Mouse (Mus musculus) cerebellum, adult 18-20 months (tissue): ENCODE results near the gene Pkd1l2.

Source experiments
- DNase-seq, 2 experiments: peaks; one replicate each; pipeline ENCODE4 v3.0.0; 2021

Gene Pkd1l2

GRCm38 (mm10) chr8:117031476-117031875 lies 50.8 kb downstream of the Pkd1l2 start:
- no peak for DNase-seq

- no peak for DNase-seq
These were observed 53.6 kb downstream of the Pkd1l2 start for GRCm38 (mm10) chr8:117028686-117029085.

- no peak for DNase-seq
These were observed 54.6 kb downstream of the Pkd1l2 start for GRCm38 (mm10) chr8:117027601-117028000.

- no peak for DNase-seq
These were observed 59.8 kb downstream of the Pkd1l2 start for GRCm38 (mm10) chr8:117022297-117022993.

- no peak for DNase-seq
These were observed 62.6 kb downstream of the Pkd1l2 start for GRCm38 (mm10) chr8:117019323-117020275.

- DNase-seq, result no peak
These were observed 64.4 kb downstream of the Pkd1l2 start for GRCm38 (mm10) chr8:117017896-117018295.

- no peak for DNase-seq
These were observed 65.2 kb downstream of the Pkd1l2 start for GRCm38 (mm10) chr8:117017006-117017405.

- no peak for DNase-seq
These were observed 66.6 kb downstream of the Pkd1l2 start for GRCm38 (mm10) chr8:117015670-117016069.

GRCm38 (mm10) chr8:117011366-117011765 lies 70.9 kb downstream of the Pkd1l2 start:
- no peak for DNase-seq

- DNase-seq, result no peak
These were observed 88.1 kb downstream of the Pkd1l2 start for GRCm38 (mm10) chr8:116994016-116994716.

- peak; percentile 97 to 100 for DNase-seq
These were observed 89.0 kb downstream of the Pkd1l2 start, which contains the start of gene Gcsh for GRCm38 (mm10) chr8:116993095-116993867. Gene Gcsh (minus strand): TSS chr8:116993537.

GRCm38 (mm10) chr8:116992176-116992971 lies 89.9 kb downstream of the Pkd1l2 start:
- DNase-seq, result peak in 1 of 2 experiments; percentile 10

GRCm38 (mm10) chr8:116991241-116991640 lies 91.0 kb downstream of the Pkd1l2 start:
- DNase-seq, result no peak

- no peak for DNase-seq
These were observed 92.4 kb downstream of the Pkd1l2 start for GRCm38 (mm10) chr8:116989842-116990241.

GRCm38 (mm10) chr8:116980117-116980516 lies 102.1 kb downstream of the Pkd1l2 start:
- DNase-seq, result peak; percentile 56 to 63

GRCm38 (mm10) chr8:116978631-116979256 lies 103.5 kb downstream of the Pkd1l2 start, which contains the start of gene 1700030J22Rik:
Gene 1700030J22Rik (minus strand): TSS chr8:116978959.
- peak; percentile 98 to 99 for DNase-seq

- no peak for DNase-seq
These were observed 104.2 kb downstream of the Pkd1l2 start for GRCm38 (mm10) chr8:116978052-116978451.

GRCm38 (mm10) chr8:116975606-116976005 lies 106.6 kb downstream of the Pkd1l2 start:
- DNase-seq, result no peak

- DNase-seq, result no peak
These were observed 107.2 kb downstream of the Pkd1l2 start for GRCm38 (mm10) chr8:116975066-116975465.

GRCm38 (mm10) chr8:116969531-116969930 lies 112.7 kb downstream of the Pkd1l2 start:
- no peak for DNase-seq

- no peak for DNase-seq
These were observed 127.8 kb downstream of the Pkd1l2 start for GRCm38 (mm10) chr8:116954415-116954814.
